Mouse (Mus musculus) adrenal gland, postnatal 36 days (tissue): ENCODE measurements around the gene Jade1. TPM values are rescaled to one million over a fixed set of nuclear protein-coding genes. Genes with fewer than 3 reads are reported as not detected.

Experiments used
- DNase-seq, 2 experiments: peaks; one replicate each; pipeline ENCODE4 v3.0.0; 2021; ENCODE audit warnings: mixed read lengths in 1 of 2
- total RNA-seq, 2 experiments: library from RNA; stranded (reverse); gene quantifications; 2 replicates each; pipeline ENCODE4 v1.2.3; 2021

The Jade1 gene
- total RNA-seq, 2 experiments from 2014 or later, result 51.2 to 51.4 TPM

DNA sequence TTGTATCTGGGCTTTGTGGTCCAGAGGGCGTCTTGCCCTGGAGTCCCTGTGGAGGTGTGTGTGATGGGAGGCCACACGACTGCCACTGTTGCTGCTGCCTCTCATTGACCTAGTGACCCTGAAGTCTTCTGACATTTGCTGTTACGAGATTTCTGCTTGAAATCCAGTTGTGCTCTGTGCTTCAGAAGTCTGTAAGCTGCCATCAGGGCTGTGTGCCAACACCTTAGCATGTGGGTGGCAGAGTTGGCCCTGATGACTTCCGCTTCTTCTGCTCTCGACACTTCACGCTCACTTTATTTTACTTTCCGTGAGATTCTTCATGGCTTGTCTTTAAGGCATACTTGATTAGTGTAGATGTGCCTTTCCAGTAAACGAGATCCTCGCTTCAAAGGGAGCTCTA is 42.9 kb downstream of the Jade1 start:
- DNase-seq, result peak; percentile 40 to 59

- no peak for DNase-seq
Measured at GRCm38 (mm10) chr3:41599226-41599625, 43.7 kb downstream of the Jade1 start.

DNA sequence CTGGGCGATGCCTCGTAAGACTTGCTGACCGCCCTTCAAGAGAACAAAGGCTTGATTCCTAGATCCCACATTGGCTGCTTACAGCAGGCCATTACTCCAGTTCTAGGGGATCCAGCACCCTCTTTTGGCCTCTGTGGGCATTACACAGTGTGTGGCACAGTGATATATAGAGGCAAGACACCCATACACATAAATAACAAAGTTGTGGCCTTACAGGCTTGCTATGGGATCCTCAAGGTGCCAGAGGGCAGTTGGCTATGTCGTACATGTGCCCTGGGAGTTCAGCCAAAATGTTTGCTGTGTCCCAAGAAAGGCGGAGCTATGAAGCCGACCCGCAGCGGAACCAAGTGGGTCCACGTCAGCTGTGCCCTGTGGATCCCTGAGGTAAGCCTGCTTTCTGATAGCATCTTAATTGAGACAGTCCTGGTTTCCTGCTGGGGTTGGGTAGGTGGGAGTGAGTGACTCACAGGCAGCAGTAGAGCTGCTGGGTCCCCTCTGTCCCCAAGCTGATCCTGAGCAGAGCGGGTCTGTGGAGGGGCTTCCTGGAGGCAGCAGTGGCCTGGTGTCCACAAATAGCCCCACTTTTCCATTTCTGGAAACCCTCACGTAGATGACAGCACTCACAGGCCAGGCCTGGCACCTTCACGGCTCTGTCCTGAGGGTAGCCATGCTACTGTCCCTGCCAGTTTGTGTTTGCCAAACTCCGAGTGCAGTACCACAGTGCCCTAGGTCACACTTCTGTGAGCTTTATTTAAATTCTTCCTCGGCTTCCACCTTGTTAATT is 44.5 kb downstream of the Jade1 start:
- DNase-seq, result peak; percentile 68 to 74

DNA sequence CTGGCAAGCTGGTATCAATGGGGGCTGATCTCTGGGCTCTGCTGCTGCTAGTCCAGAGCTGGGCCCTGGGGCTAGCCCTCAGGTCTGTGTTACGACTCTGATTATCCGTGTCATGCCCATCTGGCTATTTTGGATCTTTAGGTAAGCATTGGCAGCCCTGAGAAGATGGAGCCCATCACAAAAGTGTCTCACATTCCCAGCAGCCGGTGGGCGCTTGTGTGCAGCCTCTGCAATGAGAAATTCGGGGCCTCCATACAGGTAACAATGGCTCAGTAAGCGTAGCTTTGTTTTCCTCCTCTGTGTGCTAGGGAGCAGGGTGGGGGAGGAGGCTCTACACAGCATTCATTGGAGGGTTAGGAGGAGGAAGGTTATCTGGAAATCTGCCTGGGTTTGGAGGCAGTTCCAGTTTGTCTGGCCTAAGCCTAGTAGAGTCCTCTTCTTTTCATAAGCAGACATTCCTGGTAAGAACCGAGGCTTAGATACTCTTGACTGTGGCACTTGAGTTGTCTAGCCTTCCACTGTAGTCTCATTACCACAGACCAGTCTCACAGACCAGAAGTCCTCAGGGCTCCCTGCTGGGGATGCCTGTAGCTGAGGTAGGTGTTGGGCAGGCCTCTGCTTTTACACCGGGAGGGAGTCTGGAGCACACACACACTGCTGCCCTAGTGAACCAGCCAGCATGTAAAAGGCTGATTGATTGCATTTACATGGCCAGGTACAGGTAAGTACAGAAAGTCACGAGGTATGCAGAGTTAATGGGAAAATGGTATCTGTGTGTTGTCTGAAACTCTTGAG is 45.9 kb downstream of the Jade1 start:
- no peak for DNase-seq

DNA sequence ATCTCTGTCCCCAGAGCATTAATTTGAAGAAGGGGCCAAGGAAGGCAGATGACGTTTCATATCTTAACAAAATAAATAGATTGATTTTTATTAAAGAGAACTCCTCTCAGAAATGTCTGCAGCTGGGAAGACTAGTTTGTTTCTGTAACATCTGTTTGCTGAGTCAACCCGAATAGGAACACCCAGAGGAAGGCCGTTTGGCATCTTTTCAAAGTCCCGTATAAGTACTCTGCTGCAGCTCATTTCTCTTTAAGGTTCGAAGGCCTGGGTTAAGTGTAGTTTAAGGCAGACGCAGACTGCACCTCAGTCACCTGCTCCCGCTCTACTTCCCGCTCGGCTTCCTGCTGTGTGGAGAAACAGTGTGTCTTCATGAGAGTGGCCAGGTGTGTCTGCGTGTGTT is 47.4 kb downstream of the Jade1 start:
- DNase-seq, result no peak

GRCm38 (mm10) chr3:41603470-41604019 is 48.0 kb downstream of the Jade1 start:
- DNase-seq, result no peak

DNA sequence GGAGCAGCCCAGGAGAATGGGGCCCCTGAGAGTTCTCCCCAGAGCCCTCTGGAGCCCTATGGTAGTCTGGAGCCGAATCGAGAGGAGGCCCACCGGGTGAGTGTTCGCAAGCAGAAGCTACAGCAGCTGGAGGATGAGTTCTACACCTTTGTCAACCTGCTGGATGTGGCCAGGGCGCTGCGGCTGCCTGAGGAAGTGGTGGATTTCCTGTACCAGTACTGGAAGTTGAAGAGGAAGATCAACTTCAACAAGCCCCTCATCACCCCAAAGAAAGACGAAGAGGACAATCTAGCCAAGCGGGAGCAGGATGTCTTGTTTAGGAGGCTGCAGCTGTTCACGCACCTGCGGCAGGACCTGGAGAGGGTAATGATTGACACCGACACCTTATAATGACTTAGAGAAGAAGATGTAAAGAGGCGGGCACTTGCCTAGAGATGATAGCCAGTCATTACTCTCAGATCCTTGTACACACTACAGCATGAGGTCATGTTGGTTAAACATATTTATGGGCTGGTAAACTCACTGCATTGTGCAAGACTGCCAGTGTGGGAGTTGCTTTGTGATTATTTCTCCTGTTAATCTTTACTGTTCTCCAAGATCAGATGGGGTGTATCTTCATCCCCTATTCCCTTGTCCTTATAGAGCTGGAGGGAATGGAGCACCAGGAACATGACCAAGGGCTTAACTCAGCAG is 49.2 kb downstream of the Jade1 start:
- no peak for DNase-seq

GRCm38 (mm10) chr3:41605601-41606329 is 50.2 kb downstream of the Jade1 start:
- peak in 1 of 2 experiments; percentile 31 for DNase-seq

DNA sequence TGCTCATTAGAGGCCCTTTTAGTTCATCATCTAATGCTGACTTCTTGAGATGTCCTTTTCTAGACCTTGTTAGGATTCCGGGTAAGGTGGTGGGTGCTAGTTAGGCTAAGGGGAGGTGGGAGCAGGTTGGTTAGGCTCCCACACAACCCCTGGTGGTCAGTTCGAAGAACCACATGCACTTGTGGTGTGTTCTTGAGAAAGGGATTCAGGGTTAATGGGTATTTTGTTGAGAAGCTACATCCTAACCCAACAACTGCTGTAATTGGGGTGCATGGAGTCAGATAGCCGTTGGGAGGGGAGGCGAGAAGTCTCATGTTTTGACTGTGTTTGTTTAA is 50.8 kb downstream of the Jade1 start:
- DNase-seq, result no peak

GRCm38 (mm10) chr3:41607050-41607449 is 51.5 kb downstream of the Jade1 start:
- DNase-seq, result no peak

- DNase-seq, result no peak
Measured at GRCm38 (mm10) chr3:41607467-41607866, 51.9 kb downstream of the Jade1 start.

DNA sequence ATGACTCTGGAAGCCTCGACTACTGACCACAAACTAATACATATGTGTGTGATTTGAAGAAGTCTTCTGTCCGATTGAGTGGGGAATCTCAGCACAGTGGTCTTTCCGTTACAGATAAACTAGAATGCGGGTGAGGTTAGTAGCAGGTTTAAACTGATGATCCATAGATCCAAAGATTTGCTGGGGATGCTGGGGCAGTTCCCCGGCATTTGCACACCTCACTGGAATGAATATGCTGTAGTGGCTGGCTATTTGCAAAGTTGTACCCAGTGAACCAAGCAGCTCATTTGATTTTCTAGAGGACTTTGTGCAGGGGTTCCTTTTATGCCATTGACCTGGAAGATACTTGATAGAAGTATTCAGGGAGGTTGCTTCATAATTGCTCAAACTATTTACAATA is 53.5 kb downstream of the Jade1 start:
- DNase-seq, result no peak

DNA sequence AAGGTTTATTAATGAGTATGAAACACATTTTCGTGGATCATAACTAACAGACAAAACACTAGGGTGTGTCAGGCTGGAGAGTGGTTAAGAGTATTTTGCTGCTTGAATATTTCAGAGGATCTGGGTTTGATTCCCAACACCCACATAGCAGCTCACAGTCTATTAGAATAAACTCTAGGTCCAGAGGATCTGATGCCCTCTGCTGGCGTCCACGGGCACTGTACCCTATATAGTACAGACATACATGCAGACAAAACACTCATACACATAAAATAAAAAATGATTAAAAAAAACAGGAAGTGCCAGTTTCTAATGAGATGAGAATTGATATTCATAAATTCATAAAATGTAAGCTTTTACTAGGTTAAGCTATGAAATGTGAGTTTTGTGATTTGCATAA is 56.7 kb downstream of the Jade1 start:
- peak in 1 of 2 experiments; percentile 24 for DNase-seq

GRCm38 (mm10) chr3:41613706-41614105 is 58.2 kb downstream of the Jade1 start:
- DNase-seq, result no peak

GRCm38 (mm10) chr3:41614230-41614985 is 58.9 kb downstream of the Jade1 start:
- DNase-seq, result no peak

DNA sequence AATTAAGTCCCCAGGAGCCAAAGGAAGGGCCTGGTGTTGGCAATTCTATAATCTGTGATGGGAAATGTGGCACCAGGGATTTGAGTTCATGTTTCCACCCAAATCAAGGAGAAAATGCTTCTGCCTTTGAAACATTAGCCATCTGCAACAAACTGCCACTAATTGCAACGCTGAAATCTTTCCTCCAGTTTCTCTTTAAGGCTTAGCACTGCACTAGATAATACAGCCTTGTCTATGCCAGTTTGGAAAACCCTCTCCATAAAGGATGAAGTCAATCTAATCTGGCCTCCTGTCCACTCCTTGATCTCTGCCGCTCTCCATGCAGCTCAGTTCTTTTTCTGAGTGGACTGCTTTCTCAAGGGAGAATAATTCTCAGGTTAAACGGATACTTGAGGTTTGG is 62.5 kb downstream of the Jade1 start:
- DNase-seq, result no peak

GRCm38 (mm10) chr3:41618488-41618887 is 63.0 kb downstream of the Jade1 start:
- DNase-seq, result no peak

GRCm38 (mm10) chr3:41620971-41621370 is 65.4 kb downstream of the Jade1 start:
- no peak for DNase-seq

DNA sequence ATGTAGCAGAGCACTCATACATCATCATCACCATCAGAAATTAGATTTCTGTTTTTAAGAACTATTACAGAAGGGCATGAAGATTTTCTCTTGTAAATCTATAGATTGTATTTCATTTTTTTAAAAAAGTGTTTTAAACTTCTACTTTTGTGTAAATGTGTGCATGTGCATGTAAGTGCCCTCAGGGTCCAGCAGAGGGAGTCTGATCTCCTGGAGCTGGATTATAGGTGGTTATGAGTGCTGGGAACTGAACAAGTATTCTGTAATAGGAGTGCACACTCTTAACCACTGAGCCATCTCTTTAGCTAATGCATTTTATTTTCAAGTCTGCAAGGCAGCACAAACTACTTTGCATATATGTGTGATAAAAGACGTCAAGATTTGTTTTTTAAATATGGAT is 100.1 kb downstream of the Jade1 start:
- DNase-seq, result no peak
